Mouse (Mus musculus) layer of hippocampus, postnatal 25 days (tissue): Measurements from ENCODE around the gene Vmn2r66. TPM values are rescaled to one million over a fixed set of nuclear protein-coding genes. Genes with fewer than 3 reads are reported as not detected.

Experiments
- DNase-seq, 2 experiments: peaks; one replicate each; pipeline ENCODE4 v3.0.0; 2022; ENCODE audit warnings: mixed read lengths in 2 of 2, low spot score in 1 of 2; ENCODE audit errors: extremely low spot score in 1 of 2
- total RNA-seq, 2 experiments: library from RNA; stranded (reverse); gene quantifications; 2 replicates each; pipeline ENCODE4 v1.2.3; 2021

Vmn2r66 gene
- total RNA-seq = not detected

DNA sequence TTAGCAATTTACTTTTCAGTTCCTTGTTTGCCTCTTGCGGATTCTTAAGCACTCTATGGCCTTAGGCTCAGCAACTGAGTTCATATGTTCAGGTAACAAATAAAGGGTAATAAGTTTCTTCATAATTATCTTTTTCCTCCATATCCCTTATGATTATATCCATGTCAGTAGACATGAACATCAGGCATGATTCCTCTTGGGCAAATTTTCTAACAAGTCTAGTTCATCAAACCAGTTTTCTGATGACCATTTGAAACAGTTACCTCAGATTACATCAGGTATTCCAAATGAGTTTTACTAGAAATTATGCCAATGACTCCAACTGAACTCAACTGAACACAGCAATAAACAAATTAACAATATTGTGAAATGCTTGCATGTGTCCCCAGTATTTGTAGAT, at the start of gene Vmn2r66:
Gene Vmn2r66, minus strand, starts transcription at position 101 of the 400 bp plus-strand sequence.
- DNase-seq = no peak

DNA sequence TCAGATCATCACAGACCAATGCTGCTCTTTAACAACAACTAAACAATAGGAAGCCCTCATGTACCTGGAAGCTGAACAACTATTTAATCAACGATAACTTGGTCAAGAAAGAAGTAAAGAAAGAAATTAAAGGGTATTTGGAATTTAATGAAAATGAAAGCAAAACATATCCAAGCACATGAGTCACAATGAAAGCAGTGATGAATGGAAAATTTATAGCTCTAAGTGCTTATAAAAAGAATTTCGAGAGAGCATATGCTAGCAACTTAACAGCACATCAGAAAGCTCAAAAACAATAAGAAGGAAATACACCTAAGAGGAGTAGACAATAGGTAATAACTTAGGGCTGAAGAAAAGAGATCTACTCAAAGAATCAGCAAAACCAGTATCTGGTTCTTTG, 15.4 kb downstream of the Vmn2r66 start:
- no peak for DNase-seq

DNA sequence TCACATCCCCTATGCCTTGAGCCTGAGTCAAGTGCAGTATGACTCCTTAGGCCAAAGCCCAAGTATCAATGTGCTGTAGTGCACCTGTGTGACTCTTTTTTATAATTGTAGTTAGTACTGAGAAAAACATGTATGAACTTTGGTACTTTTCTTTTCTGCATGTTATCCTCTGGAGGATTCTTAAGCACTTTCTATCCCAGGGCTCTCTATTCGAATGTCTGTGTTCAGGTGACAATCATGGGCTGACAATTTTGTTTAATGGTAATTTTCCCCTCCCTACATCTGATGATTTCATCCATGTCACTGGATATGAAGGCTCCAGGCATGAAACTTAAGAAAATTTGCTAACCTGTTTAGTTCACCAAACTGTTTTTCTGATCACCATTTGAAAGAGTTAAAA, 48.1 kb downstream of the Vmn2r66 start, which contains the start of gene Vmn2r65:
Gene Vmn2r65, minus strand, starts transcription at position 101 of the 400 bp plus-strand sequence.
- no peak for DNase-seq

Other genes starting within 250 kb of the Vmn2r66 start
- gene Olfr291, start 158.7 kb downstream of the Vmn2r66 start, total RNA-seq = not detected
- gene Vmn2r65, start 48.2 kb downstream of the Vmn2r66 start, total RNA-seq = not detected
- not detected for gene Vmn2r67, start 143.7 kb upstream of the Vmn2r66 start, total RNA-seq
- not detected for gene Vmn2r68, start 225.5 kb upstream of the Vmn2r66 start, total RNA-seq